Mouse (Mus musculus) c-Kit-negative CD71-positive TER-119-positive erythroid progenitor cells, embryonic 14.5 days (primary cell): ENCODE results near the gene Rpl13.

ENCODE experiments used
- DNase-seq: peaks from one replicate; pipeline ENCODE4 v3.0.0-alpha.2; 2013; ENCODE audit warnings: low read depth, low spot score

The Rpl13 gene

DNA sequence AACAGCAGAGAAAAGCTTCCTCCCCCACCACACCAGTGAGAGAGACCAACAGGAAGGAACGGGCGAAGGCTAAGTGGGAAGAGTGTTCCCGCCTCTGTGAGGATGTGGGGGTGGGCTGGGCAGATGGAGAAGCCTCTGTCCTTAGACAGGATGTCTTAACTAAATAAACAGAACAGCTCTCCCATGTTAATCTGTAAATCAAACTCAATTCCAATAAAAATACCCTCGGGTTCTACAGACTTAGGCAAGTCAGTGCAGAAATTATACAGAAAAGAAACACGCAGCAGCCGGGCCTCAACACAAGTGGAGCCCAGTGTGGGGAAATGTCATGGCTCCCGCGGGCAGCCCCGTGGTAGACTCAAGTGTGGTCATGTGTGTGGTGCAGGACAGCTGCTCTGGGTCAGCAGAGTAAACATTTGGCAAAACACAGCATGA is 48.6 kb downstream of the Rpl13 start:
- no peak for DNase-seq
